Comparison of ENCODE assay signal across 9 mouse cellular contexts in genomic region chr8:119992249-119992648, GRCm38 (mm10). TPM values are rescaled to one million over a fixed set of nuclear protein-coding genes. Genes with fewer than 3 reads are reported as not detected.
A peak's percentile ranks its signal among the peaks of the same experiment; 100 is the strongest.
DNase-seq lines count a peak whose midpoint lies in the region; ATAC-seq lines count a peak whose summit lies in the region.
"Had no signal": no experiment of that assay in that cellular context is flagged by ENCODE, and none has a peak within 500 bp of the region (broad histone marks: within the 10 kb centered on the region; RNA-seq: fewer than 3 reads in every experiment).

Gene Crispld2 (plus strand): TSS chr8:119992438.

- H3K27me3 ChIP-seq in liver, embryonic 15.5 days: peaks cover 42% of the 10 kb centered on the region
- peaks cover 4% of the 10 kb centered on the region; the same call in 1 of the 2 replicates for H3K27me3 ChIP-seq in neural tube, embryonic 14.5 days (ENCODE audit: control insufficient read depth, insufficient read depth, low read length)

- H3K9ac ChIP-seq in liver, embryonic 15.5 days: no peak within 1 kb of the TSS
- H3K9ac ChIP-seq in neural tube, embryonic 14.5 days (replicated peaks; ENCODE audit: low read depth, low read length): no peak within 1 kb of the TSS

- H3K27ac ChIP-seq in liver, embryonic 15.5 days (replicated peaks): no peak within 1 kb of the TSS
- no peak within 1 kb of the TSS for H3K27ac ChIP-seq in neural tube, embryonic 14.5 days (ENCODE audit: low read depth, low read length)

- no peak within 1 kb of the TSS for H3K4me3 ChIP-seq in liver, embryonic 15.5 days (replicated peaks)
- H3K4me3 ChIP-seq in neural tube, embryonic 14.5 days (ENCODE audit: low read depth, low read length): peak within 1 kb of the TSS; percentile 24

- ATAC-seq in liver, embryonic 15.5 days (ENCODE audit: insufficient read depth): no peak
- ATAC-seq in neural tube, embryonic 14.5 days (ENCODE audit: low read depth): peak; percentile 88

- H3K4me1 ChIP-seq in liver, embryonic 15.5 days (replicated peaks): peaks cover 7% of the 10 kb centered on the region; the same call in 1 of the 2 replicates
- 0 out of 2 replicates have a peak, but pooled peaks cover 3% of the 10 kb centered on the region for H3K4me1 ChIP-seq in neural tube, embryonic 14.5 days (ENCODE audit: control insufficient read depth, insufficient read depth, low read length)

- H3K9me3 ChIP-seq in liver, embryonic 15.5 days (replicated peaks): no peaks in the 10 kb centered on the region
- H3K9me3 ChIP-seq in neural tube, embryonic 14.5 days (ENCODE audit: control insufficient read depth, low read length): no peaks in the 10 kb centered on the region

- H3K36me3 ChIP-seq in liver, embryonic 15.5 days (replicated peaks): no peaks in the 10 kb centered on the region
- no peaks in the 10 kb centered on the region for H3K36me3 ChIP-seq in neural tube, embryonic 14.5 days (ENCODE audit: control insufficient read depth, insufficient read depth, low read length)

- intact Hi-C loops in heart, postnatal 14 days (cut with DNase I): loop anchor here (5.0 kb wide), 1 partner anchor 80 kb away; no protein-coding TSS in a partner anchor

- WGBS in liver, embryonic 15.5 days (ENCODE audit: insufficient replicate concordance): under 1% methylated on average over 25 of the region's 25 CpGs
- WGBS in neural tube, embryonic 14.5 days: under 1% methylated on average over 25 of the region's 25 CpGs

- DNase-seq in layer of hippocampus, adult 11-12 months (ENCODE audit: low spot score): peak; percentile 56
- no peak for DNase-seq in layer of hippocampus, adult 9-10 months (ENCODE audit: low spot score)
- DNase-seq in forelimb bud, embryonic 11.5 days (ENCODE audit: low read depth, low spot score): peak; percentile 83
- DNase-seq in heart, postnatal 14 days: peak; percentile 85 to 86
- DNase-seq in kidney, postnatal 4 days: peak; percentile 92 to 94
- peak; percentile 78 to 79 for DNase-seq in thymus, adult 18-20 months

- 0 out of 2 replicates have a peak within 1 kb of the TSS, but pooled peaks have one; percentile 0 for H3K4me2 ChIP-seq in liver, embryonic 15.5 days
- H3K4me2 ChIP-seq in neural tube, embryonic 14.5 days (ENCODE audit: low read depth, low read length): peak within 1 kb of the TSS; percentile 55

RNA-seq across cellular contexts. Expression of gene Crispld2, which starts in this region (rescaled TPM):
- total RNA-seq in heart, postnatal 14 days (2021): 10 to 100 TPM; 16.9 to 17.6 TPM
- polyA plus RNA-seq in liver, embryonic 15.5 days (2015; fragmentation: Nextera tagmentation; extraction: Ambion mirVana): 1.3 and 2.1 TPM in 2 replicates
- 0.36 and 1.9 TPM in 2 replicates for polyA plus RNA-seq in neural tube, embryonic 14.5 days (2014; fragmentation: Nextera tagmentation; extraction: Ambion mirVana)
- total RNA-seq: CH12.LX had no signal
